Mouse (Mus musculus) gonadal fat pad, adult 2 months (tissue): ENCODE results near the gene Psip1. TPM values are rescaled to one million over a fixed set of nuclear protein-coding genes. Genes with fewer than 3 reads are reported as not detected.

ENCODE experiments used
- DNase-seq: peaks from one replicate; pipeline ENCODE4 v3.0.0-alpha.2; 2012; ENCODE audit warnings: low read depth
- polyA plus RNA-seq: library from polyadenylated mRNA; depleted of rRNA; stranded (reverse); fragments of >200 nt; gene quantifications from 2 replicates; pipeline ENCODE4 v1.2.3, GENCODE M21; 2012; rRNA removed

Psip1 gene
- polyA plus RNA-seq, 1 experiment, result 17.7 TPM

- no peak for DNase-seq
Observed at GRCm38 (mm10) chr4:83417820-83418186, 68.5 kb downstream of the Psip1 start.

DNA sequence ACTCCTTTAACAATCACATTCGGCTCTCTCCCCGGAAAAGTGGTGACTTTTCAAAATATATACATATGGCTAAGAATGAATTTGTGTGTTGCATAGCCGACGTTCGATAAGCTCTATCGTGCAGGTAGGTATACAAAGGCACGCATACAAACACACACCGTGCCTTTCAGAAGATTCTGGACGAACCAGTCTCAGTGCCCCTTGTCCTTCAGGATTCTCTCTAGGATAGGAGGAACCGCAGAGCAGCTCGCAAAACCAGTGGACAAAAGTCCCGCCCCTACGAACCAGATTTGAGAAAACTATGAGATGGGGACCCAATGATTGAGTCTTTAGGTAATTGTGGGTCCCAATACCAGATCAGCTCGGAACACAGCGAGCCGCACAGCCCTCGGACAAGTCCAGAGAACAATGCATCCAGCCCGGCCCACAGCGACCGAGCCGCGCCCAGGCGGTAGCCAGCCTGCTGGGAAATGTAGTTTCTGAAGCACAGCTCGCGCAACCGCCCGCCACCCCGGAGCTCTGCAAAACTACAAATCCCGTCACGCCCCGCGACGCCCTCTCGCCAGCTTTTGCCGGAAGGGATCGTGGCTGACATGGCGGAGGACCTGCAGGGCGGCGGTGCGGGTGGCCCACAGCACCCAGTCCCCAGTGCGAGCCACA is 69.0 kb downstream of the Psip1 start, which contains the start of gene Snapc3:
Gene Snapc3 (plus strand): TSS at position 565 of the 660 bp plus-strand sequence.
- no peak for DNase-seq

DNA sequence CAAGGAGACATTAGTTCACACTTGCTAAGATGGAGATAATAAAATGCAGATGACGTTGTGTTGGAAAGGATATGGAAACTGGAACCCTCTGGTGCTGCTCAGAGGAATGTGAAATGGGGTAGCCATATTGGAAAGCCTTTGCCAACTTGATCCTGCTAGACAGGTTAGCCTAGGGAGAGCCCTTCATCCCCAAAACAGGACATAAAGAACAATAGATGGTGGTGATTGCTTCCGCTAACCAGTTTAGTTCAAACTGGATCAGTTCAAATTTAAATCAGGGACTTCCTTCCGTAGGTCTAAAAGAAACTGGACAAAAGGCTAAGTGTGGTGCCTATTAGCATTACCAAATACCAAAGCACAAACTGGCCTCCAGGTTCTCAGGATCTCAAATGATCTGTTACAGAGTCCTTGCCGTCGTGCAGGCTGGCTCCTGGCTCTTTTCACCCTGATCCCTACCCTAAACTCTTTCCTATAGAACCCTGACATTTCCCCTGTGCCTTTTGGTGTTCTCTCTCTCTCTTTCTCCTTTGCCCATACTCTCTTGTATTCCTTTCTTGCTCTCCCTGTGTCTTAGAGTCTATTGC is 71.9 kb downstream of the Psip1 start:
- no peak for DNase-seq

- DNase-seq, result no peak
Observed at GRCm38 (mm10) chr4:83412060-83412459, 74.2 kb downstream of the Psip1 start.

DNA sequence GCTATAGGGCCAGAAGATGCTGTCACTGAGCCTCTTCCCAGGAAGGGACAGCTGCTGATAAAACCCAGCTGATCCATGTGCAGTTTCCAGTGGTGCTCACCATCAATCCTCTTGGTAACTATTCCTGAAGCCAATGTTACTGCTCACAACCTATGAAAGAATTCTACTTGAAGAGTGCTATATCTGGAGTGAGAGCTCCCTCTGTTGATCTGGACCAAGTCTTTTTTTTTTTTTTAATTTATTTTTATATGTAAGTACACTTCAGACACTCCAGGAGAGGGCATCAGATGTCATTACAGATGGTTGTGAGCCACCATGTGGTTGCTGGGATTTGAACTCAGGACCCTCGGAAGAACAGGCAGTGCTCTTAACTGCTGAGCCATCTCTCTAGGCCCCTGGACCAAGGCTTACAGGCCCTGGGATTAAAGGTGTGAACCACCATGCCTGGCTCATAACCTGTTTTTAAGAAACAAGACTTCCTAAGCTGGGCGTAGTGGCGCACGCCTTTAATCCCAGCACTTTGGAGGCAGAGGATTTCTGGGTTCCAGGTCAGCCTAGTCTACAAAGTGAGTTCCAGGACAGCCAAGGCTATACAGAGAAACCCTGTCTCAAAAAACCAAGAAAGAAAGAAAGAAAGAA is 76.3 kb downstream of the Psip1 start:
- no peak for DNase-seq

DNA sequence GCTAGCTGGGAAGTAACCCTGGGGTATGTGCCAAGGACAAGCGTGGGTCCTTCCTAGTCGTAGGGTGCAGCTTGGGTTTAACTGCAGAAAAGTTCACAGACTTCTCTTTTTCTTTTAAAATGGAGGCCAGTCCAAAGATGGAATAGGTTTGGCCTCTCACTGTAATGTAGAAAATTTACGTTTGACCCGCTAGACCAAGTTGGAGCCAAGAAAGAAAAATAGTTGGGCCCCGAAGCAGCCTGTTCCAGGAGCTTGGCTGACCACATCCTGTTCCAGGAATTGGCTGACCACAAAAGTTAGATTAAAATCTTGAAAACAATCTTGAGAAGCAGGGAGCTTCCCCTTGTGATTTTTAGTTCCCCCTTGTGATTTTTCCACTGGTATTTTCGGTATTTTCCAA is 78.6 kb downstream of the Psip1 start:
- no peak for DNase-seq

Other genes with a start within 250 kb of the Psip1 start
- gene Ttc39b, start 162.2 kb downstream of the Psip1 start, polyA plus RNA-seq, result 3.2 and 3.5 TPM in 2 replicates
- gene Snapc3, start 68.7 kb downstream of the Psip1 start, polyA plus RNA-seq, result 12.5 and 13.2 TPM in 2 replicates
- 0.66 and 1.3 TPM in 2 replicates for gene Ccdc171, start 39.1 kb upstream of the Psip1 start, polyA plus RNA-seq